Mouse (Mus musculus) kidney, adult 2 months (tissue): ENCODE results near the gene Hsd11b1.

ENCODE experiments used
- CTCF ChIP-seq: fragments of 200-500 bp; conservative IDR thresholded peaks from 2 replicates; pipeline ENCODE4 v1.5.1; 2011; ENCODE audit warnings: low read depth, mild to moderate bottlenecking, control low read depth, low read length, moderate library complexity, mixed read lengths; ENCODE audit not compliant: insufficient read depth, insufficient read length
- POLR2A ChIP-seq: fragments of 200-500 bp; IDR thresholded peaks from one replicate; pipeline ENCODE4 v1.6.1; 2011; ENCODE audit warnings: low read depth, low read length, control low read depth

DNA sequence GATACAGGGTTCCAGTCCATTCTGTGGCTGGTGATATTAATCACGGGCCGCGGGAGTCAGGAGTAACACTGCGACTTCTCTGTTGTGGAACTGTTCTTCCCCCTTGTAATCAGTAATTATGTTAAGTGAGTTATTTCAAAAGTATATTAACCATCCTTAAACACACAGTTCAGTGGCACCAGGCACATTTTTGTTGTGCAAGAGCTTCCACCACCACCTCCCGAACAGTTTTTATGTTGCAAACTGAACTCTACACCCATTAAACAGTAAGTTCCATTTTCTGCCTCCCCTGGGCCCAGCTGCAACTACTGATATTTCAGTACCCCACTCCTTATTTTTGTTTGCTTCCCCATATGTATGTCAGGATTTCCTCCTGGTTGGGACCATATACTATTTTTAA is 34.3 kb downstream of the Hsd11b1 start:
- TF ChIP-seq CTCF (no peak), POLR2A (no peak)
